Mouse (Mus musculus) embryo, embryonic 11 days (tissue): Measurements from ENCODE around the gene Vdac2.

Experiments used
- DNase-seq: peaks from one replicate; pipeline ENCODE4 v3.0.0-alpha.2; 2015

Gene Vdac2

DNA sequence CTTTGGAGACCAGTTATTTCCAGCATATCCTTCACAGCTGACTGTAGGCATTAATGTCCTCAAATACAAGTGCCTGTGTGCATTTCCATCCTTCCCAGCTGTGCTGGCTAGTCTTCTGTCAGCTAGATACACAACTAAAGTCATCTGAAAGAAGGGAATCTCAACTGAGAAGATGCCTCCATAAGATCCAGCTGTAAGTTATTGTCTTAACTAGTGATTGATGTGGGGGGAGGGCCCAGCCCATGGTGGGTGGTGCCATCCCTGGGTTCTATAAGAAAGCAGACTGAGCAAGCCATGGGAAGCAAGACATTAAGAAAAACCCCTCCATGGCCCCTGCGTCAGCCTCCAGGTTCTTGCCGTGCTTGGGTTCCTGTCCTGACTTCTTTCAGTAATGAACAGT lies at the start of gene Vdac2:
Vdac2 (plus strand) TSS at position 301 of the 400 bp plus-strand sequence.
- no peak for DNase-seq

DNA sequence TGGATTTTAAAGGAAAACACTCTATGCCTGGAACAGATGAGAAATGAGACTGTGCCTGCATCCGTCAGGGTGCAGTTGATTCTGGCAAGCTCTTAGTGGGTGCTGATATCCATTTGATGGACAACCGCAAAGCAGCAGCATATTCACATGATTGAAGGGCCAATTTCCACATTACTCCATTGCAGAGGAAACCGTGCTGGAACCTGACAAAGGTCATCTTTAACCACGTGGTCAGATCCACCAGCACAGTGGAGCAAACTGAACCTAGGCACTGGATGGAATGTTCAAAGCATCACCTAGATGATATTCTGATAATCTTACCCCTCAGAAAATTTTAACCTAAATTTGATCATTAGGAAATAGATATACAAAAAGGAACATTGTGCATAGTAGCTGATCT lies 48.8 kb upstream of the Vdac2 start:
- no peak for DNase-seq

DNA sequence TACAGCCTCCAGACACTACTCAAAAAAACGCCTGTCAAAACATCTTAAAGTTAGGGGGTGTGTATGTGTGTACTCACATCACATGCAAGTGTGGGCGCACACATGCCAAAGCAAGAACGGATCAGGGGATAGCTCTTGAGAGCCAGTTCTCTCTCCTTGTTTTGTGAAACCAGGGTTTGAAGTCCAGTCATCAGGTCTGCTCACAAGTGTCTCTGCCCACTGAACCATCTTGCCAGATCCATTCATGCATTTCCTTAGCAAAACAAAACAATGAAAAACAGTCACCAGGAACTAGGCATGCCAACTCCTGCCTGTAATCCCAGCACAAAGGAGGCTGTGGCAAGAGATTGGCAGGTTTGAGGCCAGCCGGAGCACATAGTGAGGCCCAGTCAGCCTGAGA lies 38.5 kb upstream of the Vdac2 start:
- no peak for DNase-seq

DNA sequence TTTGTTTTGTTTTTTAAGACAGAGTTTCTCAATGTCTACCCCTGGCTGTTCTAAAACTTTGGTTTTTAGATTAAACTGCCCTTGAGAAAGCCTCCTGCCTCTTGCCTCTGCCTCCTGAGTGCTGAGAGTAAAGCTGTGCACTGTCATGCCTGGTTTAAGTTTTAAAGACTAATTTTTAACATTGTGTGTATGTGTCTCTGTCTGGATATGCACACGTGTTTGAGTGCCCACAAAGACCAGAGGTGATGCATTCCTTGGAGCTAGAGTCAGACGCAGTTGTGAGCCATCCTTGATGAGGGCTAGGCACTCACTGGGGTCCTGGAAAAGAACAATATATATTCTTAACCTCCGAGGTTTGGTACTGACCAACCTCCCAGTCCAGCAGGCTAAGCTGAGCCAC lies 37.7 kb upstream of the Vdac2 start:
- DNase-seq, result no peak

DNA sequence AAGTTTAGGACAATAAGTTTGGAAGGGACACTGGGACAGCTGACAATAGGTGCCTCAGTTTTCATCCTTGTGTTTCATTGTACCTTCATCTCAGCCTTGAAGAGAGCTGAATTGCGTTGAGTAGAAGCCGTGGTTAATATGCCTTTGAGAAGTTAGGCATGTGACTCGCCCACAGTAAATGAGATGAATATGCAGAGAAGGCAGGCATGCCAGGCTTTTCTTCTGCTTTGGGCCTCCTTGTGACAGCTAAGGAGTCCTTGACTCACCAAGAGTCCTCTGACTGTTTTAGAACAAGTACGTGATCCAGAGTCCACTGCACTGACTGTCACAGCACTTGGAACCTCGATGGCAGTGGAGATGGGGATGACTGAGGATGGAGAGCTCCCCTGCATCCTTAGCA lies 36.9 kb upstream of the Vdac2 start:
- DNase-seq, result no peak

DNA sequence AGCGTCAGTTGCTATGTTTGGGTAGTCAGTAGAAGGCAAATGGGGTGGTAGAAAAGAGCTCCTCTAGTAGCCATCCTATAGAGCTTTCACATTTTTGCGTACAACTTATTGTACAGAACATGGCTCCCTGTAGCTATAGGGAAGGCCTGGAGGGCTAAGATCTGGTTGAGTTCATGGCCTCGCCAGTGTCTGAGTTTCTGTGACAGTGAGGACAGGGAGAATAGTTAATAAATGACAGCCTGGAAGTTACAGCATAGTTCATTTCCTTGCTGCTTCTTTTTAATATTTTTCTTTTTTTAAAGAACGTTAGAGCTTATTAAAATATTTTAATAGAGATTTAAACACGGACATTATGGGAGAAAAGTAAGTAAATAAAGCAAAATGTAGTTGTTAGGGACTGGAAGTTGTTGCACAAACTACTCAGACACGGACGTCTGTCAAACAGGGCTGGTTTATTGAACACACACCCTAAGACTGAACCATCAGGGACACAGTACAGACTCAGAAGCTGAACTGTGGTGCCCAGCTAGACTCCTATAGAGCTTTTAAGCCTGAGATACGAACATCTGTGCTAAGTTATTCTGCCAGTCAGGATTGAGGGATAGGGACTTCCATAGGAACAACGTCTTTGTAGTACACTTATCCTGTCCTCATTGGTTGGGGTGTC lies 34.3 kb upstream of the Vdac2 start:
- DNase-seq, result no peak

DNA sequence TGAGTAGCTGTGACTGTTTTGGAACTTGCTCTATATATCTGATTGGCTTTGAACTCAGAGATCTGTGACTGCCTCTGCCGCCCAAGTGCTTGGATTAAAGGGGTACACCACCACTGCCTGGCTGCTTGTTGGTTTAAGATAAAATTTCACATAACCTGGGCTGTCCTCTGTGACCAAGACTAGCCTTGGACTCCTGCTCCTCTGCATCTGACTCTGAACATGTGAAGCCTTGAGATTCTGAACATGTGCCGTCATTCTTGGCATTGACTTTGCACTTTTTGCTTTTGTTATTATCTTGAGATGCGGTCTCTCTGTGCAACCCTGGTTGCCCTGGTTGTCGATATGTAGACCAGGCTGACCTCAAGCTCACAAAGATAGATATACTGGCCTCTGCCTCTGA lies 33.3 kb upstream of the Vdac2 start:
- DNase-seq, result no peak

DNA sequence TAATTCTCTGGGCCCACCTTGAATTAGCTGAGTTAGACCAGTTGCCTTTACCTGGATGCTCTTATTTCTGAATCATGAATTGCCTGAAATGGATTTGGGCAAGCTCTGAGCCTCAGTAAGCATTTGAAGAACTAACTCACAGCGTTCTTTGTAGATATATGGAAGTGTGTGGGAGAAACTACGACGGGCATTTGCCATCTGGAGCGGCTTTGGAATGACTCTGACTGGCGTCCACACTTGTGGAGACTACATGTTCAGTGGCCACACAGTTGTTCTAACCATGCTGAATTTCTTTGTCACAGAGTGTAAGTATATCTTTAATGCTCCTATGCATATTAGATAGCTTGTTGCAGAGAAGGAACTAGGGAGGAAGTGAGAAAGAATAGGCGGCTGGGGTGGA lies 32.8 kb upstream of the Vdac2 start:
- no peak for DNase-seq

DNA sequence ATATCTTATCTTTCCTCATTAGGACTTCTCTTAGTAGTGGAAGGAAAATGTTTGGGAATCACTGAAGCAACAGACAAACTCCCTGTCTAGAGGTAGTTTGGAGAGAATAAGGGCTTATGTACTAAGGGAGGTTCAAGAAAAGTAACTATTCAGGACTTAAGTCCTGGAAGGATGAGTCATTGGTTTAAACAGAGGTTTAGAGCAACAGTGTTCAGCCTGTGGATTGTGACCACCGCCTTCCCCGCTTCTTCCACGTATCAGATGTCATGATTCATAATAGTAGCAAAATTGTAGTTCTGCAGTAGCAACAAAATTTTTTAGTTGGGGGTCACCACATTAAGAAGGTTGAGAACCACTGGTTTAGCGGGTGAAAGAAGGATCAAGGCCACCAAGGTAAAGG lies 24.4 kb upstream of the Vdac2 start:
- DNase-seq, result no peak

DNA sequence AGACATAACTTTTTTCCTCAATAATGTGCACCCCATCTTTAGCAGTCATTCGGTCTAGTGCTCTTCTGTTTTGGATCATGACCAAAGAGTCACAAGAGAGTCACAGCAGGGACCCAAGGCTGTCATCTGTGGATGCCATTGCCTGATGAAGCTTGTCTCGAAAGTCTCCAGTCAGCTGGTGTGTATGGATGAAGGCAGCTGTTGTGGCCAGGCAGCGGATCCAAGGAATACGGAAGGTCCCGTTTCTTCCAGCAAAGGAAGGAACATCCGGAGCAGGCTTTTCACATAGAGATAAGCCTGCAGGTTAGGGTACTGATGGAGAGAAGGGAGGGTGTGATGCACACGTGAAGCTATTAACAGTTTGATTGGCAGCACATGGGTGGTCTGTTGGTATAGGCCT lies 23.4 kb upstream of the Vdac2 start:
- DNase-seq, result no peak

DNA sequence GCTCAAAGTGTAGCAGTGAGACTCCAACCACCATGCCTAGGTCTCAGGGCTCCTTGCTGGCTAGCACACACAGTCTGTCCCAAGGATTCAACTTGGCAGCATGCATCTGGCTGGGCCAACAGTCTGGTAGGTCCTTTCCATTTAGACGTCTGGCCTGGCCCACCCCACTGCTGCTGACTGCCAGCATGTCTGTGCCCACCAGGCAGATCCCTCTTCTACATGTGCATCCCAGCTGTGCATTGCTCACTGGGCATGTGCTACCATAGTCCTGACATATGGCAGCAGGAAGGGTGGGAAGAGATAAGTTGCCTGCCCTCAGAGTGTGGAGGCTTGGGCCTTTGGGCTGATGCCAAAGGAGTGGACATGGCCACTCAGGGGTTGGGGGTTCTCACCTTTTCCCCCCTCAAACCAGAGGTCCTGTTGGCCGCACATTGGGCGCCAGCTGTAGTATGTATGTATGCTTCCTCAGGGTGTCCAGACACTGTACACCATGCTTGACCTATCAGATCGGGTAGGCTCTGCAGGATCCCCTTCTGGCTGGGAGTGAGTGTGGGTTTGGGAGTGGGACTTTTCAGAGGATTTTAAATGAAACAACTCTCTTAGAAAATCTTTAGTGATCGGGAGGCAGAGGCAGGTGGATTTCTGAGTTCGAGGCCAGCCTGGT lies 22.4 kb upstream of the Vdac2 start:
- DNase-seq, result no peak

DNA sequence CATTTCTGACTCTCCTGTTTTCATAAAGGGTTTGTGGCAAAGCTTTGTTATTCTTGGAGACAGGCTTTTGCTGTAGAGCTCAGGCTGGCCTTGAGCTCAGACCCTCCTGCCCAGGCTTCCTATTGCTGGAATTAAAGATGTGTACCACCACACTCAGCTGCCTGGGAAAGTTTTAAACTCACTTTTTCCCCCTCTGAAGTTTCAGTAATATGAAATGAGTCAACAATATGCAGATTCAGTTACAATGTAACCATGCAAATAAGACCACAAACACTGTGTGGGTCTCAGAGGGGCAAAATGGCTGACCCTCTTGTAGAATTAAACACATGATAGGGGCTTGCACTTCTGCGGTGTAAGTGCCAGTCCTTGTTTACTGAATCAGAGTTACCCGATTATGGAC lies 18.8 kb upstream of the Vdac2 start:
- DNase-seq, result no peak

DNA sequence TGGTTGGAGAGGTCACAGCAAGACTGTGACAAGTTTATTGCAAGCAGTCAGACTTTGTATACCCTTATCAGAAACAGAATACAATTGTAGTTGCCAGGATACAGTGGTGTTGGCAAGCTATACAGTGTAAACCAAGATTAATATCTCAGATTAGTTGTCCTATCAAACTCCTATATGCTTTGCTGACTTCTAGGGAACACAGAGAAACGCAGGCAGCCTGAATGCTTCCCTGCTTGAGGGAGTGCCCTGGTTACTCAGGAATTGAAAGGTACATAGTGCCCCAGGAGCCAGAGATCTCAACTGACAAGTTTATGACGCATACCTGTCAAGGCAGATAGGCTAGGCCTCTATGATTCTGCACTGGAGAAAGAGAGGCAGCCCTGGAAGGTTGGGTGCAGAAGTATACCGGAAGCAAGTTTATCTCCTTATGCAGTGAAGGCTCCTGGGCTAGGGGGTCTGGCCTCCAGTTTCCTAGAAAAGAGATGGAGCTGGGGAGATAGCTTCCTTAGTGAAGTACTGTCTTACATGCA lies 18.3 kb upstream of the Vdac2 start:
- no peak for DNase-seq

DNA sequence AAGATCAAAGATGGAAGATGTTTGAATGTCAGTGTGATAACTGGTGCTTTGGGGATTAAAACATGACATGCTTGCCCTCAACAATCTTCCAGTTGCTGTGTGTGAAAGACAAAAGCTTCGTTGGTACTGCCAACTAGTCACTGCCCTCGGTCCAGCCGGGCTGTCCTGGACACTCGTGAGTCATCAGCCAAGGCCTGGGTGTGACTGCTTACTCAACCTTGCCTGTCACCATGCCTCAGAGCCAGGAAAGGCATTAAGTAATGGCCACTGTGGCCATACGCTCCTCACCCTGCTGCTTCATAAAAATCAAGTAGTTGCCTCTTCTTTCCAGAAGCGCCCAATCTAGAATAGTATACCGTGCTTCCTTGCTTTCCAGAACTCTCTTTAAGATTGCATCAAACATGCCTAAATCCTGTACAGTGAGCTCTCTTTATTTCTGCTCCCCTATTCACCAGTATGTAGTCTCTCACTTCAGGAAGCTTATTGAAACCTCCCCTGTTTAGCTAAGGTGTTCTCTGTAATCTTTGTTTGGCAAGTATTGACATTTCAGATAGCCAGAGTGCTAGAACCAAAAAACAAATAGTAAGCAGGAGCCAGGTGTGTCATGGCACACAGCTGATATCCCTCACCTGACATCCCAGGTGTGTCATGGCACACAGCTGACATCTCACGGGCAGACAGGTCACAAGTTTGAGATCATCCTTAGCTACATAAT lies 16.7 kb upstream of the Vdac2 start:
- no peak for DNase-seq

DNA sequence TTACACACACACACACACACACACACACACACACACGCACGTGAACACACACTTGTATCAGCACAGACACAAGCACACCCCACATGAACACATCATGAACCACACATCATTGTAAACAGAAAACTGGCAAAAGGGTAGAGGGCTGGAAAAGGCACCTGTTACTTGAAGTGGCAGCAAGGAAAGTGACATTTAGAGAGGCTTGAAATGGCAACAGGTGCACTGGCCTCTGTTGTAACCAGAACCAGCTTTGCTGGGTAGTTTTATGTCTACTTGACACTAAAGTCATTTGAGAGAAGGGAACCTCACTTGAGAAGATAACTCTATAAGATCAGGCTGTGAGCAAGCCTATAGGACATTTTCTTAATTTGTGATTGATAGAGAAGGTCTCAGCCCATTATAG lies 15.6 kb upstream of the Vdac2 start:
- no peak for DNase-seq

DNA sequence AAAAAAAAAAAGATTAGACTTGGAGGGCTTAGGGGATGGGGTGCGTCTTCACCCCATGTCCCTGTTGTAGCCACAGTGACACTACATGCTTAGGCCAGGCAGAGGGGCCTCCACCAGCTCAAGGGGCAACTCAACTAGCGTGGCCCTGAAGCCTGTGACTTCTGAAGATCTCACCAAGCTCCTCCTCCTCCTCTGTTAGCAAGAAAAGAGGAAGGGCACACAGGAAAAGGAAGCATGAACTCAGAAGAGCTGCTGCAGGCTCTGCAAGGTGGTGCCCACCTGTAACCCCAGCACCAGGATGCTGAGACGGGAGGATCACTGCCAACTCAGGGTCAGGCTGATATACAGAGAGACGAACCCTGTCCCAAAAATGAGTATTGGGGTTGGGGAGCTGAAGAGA lies 13.7 kb upstream of the Vdac2 start:
- DNase-seq, result no peak

DNA sequence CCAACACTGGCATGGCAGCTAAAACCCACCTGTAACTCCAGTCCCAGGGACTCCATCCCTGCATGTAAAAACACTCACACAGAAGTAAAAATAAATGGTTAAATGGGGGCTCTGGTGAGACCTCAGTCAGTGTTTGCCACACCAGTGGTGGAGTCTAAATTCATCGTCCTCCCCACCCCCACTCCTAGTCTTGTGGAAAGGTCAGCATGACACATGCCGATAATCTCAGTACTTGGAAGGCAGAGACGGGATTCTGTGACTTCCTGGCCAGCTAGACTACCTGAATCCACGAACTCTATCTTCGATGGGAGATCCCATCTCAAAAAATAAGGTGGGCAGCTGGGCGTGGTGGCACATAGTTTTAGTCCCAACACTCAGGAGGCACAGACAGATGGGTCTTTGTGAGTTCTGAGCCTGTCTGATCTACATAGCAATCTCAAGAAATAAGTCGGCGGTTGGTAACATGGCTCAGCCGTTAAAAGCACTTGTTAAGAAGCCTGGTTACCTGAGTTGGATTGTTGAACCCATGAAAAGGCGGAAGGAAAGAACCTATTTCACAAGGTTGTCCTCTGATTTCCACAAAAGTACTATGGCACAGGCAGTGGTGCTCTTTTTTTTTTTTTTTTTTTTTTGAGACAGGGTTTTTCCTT lies 13.2 kb upstream of the Vdac2 start:
- DNase-seq, result no peak

DNA sequence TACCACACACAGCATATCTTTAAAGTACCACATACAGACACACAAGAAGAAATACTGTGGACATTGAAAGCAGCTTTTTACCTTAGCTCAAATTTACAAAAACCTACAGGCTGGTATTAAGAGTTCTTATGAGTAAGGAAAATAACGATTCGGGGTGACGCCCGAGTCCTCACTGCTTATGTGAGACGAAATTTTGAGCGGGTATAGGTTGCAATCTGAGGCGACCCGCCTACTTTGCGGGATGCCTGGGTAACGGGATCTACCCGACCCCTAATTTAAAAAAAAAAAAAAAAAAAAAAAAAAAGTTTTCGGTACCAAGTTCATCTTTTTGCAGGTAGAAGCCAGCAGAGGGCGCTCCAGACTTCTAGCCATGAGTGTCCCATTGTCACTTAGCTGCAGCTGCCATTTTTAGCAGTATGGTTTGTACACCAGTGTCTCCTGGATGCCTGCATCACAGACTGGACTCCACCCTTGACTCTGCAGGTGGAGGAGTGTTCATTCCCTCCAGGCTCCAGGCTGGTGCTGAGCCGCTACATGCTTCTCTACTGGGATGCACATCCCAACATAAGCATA lies 12.4 kb upstream of the Vdac2 start:
- peak; percentile 83 for DNase-seq

DNA sequence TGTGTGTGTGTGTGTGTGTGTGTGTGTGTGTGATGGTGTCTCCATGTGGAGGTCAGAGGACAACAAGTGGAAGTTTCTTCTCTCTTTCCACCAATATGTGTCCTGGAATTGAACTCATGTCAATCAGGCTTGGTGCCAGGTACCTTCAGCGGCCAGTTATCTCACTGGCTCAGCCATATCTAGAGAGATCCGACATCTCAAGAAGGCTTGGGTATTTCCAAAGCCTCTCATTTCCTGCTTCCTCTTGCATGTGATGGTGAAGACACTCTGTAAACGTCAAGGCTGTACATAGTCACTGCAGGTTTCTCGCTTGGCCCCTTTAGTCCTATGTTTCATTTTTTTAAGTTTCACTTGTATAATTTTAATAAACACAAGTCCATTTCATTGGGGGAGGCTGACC lies 11.8 kb upstream of the Vdac2 start:
- no peak for DNase-seq

DNA sequence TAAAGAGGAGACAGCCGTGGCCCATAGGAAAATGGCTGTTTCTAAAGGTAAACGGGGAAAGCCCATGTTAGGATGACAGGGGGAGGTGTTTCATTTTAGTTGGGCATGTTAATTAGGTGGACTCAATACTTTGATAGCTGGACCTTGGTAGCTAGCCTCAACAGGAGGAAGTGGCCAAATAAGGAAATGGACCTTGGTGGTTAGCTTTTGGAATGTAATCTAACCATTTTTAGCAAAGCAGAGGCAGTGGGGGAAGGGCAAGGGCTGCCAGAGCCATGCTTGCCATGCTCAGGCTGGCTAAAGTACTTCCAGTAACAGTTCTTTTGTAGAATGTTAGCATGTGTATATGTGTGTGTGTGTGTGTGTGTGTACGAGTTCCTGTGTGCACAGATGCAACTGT lies 11.2 kb upstream of the Vdac2 start:
- no peak for DNase-seq

DNA sequence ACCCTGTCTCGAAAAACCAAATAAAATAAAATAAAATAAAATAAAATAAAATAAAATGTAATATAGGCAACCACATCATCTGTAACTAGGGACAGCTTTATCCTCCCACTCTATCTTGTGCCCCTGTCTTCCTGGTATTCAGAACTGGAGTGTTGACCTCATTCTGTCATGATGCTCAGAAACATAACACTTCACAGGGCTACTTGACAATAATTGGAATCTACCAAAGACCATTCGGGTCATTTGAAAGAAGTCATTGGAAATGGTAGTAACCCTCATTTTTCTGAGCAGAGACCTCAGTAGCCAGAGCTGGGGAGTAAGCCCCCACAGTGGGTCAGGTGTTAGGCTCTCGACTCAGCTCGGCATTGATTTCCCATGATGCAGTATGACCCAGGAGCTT lies 10.4 kb upstream of the Vdac2 start:
- DNase-seq, result no peak

DNA sequence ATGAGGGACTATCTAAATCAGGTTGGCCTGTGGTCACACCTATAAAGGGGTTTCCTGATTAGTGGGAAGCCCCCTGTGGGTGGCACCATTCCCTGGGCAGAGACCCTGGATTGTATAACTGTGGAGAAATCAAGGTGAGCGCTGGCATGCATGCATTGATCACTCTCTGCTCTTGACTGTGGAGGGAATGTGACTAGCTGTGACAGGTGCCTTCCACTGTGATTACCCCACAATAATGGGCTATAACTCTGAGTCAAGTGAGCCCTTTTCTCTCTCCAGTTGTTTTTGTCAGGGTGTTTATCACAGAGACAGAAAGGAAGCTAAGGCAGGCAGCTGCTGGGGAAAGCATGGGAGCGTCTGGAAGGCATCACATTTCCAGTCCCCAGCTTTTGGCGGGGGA lies 8.8 kb upstream of the Vdac2 start:
- DNase-seq, result no peak

DNA sequence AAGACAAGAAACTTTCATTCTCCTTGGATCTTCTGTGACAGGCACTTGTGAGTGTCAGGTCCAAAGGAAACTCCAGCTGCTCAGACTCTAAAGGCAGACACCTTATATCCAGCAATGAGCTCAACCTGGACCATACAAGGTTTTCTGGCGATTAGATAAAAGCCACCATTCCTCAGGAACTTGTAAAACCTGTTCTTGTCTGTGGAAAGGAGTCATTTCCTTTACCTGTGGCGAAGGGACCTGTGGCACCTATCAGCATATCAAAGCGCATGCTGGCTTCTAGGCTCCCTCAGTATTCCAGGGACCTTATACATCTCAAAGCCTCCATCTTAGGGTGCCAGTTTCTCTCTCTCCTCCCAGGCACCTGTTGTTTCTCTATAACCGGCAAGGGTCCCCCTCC lies 7.6 kb upstream of the Vdac2 start:
- no peak for DNase-seq
